Mouse (Mus musculus) hindbrain, postnatal 0 days (tissue): Measurements from ENCODE around the gene Inpp5e. TPM values are rescaled to one million over a fixed set of nuclear protein-coding genes. Genes with fewer than 3 reads are reported as not detected.

Experiments
- ATAC-seq: fragments of 200-750 bp; cut with Nextera tagmentation; 2 replicates; pipeline ENCODE4 v1.8.0; 2017; ENCODE audit warnings: mild to moderate bottlenecking, moderate TSS enrichment, moderate library complexity
- DNase-seq: peaks from one replicate; pipeline ENCODE4 v3.0.0-alpha.2; 2015; ENCODE audit warnings: low spot score
- H3K27ac ChIP-seq: fragments of 300-500 bp; sonication (generic); 2 replicates; pipeline ENCODE4 v1.5.1; 2014; ENCODE audit warnings: mild to moderate bottlenecking
- H3K27me3 ChIP-seq: fragments of 300-500 bp; sonication (generic); 2 replicates; pipeline ENCODE4 v1.6.1; 2014; ENCODE audit warnings: low read length, mixed read lengths; ENCODE audit not compliant: insufficient read depth
- H3K36me3 ChIP-seq: fragments of 300-500 bp; sonication (generic); 2 replicates; pipeline ENCODE4 v1.6.1; 2014; ENCODE audit warnings: low read length, mixed read lengths; ENCODE audit not compliant: insufficient read depth
- H3K4me1 ChIP-seq: fragments of 300-500 bp; sonication (generic); 2 replicates; pipeline ENCODE4 v1.6.1; 2014; ENCODE audit warnings: antibody characterized with exemption, low read length, mixed read lengths; ENCODE audit not compliant: insufficient read depth
- H3K4me2 ChIP-seq: fragments of 300-500 bp; sonication (generic); 2 replicates; pipeline ENCODE4 v1.6.1; 2014; ENCODE audit warnings: low read depth, mild to moderate bottlenecking, low read length, moderate library complexity, mixed read lengths
- H3K4me3 ChIP-seq: fragments of 300-500 bp; sonication (generic); 2 replicates; pipeline ENCODE4 v1.5.1; 2014; ENCODE audit warnings: low read length
- H3K9ac ChIP-seq: fragments of 300-500 bp; sonication (generic); replicated peaks from 2 replicates; pipeline ENCODE4 v1.6.1; 2014; ENCODE audit warnings: mild to moderate bottlenecking, low read length, moderate library complexity, mixed read lengths
- H3K9me3 ChIP-seq: fragments of 300-500 bp; sonication (generic); 2 replicates; pipeline ENCODE4 v1.6.1; 2016; ENCODE audit warnings: low read length, mixed read lengths
- CTCF ChIP-seq: IDR thresholded peaks from 2 replicates; pipeline ENCODE4 v1.5.1; 2016; ENCODE audit warnings: antibody characterized with exemption, control low read depth, low read depth
- WGBS: fragments of 180-500 bp; shearing (Covaris S2); extraction: QIAGEN DNeasy Blood & Tissue Kit; methylation state at CpG from one replicate; pipeline ENCODE4 v1.1.7; 2014; 5-methylcytosine and 5-hydroxymethylcytosine counted together
- polyA plus RNA-seq: library from polyadenylated mRNA; unstranded; fragments of >200 nt; fragmentation: Nextera tagmentation; extraction: Ambion mirVana; gene quantifications from 2 replicates; pipeline ENCODE4 v1.2.1, GENCODE M21; 2015
- total RNA-seq: library from RNA; depleted of rRNA; stranded (reverse); fragments of >200 nt; gene quantifications from 2 replicates; pipeline ENCODE4 v1.2.3, GENCODE M21; 2014; rRNA removed

Inpp5e gene
- total and polyA plus RNA-seq, 2 experiments from 2014 or later, result 16.3 to 40.6 TPM

DNA sequence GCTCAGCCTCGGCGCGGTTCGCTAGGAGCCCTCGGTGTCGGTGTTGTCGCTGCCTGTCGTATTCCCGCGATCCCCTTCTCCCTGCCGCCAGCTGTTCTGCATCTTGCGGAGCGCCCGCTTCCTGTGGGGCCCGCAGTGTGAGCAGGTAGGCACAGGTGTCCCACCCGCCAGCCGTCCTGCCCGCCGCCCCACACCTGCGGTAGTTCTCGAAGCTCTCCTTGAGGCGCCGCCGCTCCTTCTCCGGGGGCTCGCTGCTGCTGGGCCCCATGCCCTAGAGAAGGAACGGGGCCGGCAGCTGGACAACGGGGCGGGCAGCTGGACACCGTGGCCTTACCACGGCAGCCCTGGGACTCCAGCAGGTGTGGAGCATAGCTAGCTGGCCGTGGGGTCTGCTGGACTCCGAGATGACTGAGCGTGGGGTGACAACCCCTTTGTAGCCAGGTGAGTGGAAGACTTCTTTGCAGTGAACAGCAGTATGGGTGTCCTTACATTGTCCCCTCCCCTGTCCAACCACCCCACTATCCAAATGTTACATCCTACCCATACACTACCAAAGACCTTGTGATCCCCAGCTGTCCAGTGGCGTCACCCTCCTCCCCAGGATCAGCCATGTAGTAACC is 56.6 kb downstream of the Inpp5e start:
- WGBS, result 2% methylated on average over 36 of the region's 36 CpGs
- Histone ChIP-seq H3K27me3 (no peaks in the 10 kb centered on the region), H3K4me3 (peak overlapping the region; percentile 82), H3K9me3 (no peaks in the 10 kb centered on the region), H3K27ac (peak overlapping the region; percentile 91), H3K9ac (peak overlapping the region; percentile 95), H3K36me3 (peaks cover 10% of the 10 kb centered on the region), H3K4me1 (peaks cover 20% of the 10 kb centered on the region), H3K4me2 (peak overlapping the region; percentile 97)
- DNase-seq (no peak), ATAC-seq (peak; percentile 24)
- TF ChIP-seq CTCF, result no peak

- Histone ChIP-seq H3K4me3 (peak within 1 kb of the TSS; percentile 82), H3K4me1 (peaks cover 20% of the 10 kb centered on the region), H3K27me3 (no peaks in the 10 kb centered on the region), H3K9me3 (no peaks in the 10 kb centered on the region), H3K9ac (peak within 1 kb of the TSS; percentile 95), H3K27ac (peak within 1 kb of the TSS; percentile 91), H3K36me3 (peaks cover 18% of the 10 kb centered on the region), H3K4me2 (peak within 1 kb of the TSS; percentile 97)
- TF ChIP-seq CTCF, result peak; percentile 77
- peak; percentile 82 for ATAC-seq
- DNase-seq, result peak; percentile 97
- 2% methylated on average over 62 of the region's 62 CpGs for WGBS
These were observed 57.4 kb downstream of the Inpp5e start, which contains the start of gene Dnlz for GRCm38 (mm10) chr2:26351358-26352290. Gene Dnlz (minus strand): TSS chr2:26352110.

- 61% methylated on average over 6 of the region's 6 CpGs for WGBS
- no peaks in the 10 kb centered on the region for H3K9me3 ChIP-seq
- H3K4me2 ChIP-seq, result no peak overlapping the region
- 0 out of 2 replicates have a peak overlapping the region, but pooled peaks have one; percentile 11 for H3K27ac ChIP-seq
- ATAC-seq, result no peak
- DNase-seq, result no peak
- no peaks in the 10 kb centered on the region for H3K27me3 ChIP-seq
- no peak overlapping the region for H3K4me3 ChIP-seq
- TF ChIP-seq CTCF, result no peak
- no peak overlapping the region for H3K9ac ChIP-seq
- H3K4me1 ChIP-seq, result peaks cover 14% of the 10 kb centered on the region
- peaks cover 48% of the 10 kb centered on the region for H3K36me3 ChIP-seq
These were observed 60.8 kb downstream of the Inpp5e start for GRCm38 (mm10) chr2:26348241-26348640.

Other genes starting within 250 kb of the Inpp5e start
- 2.3 and 7.8 TPM in 2 replicates for gene Lhx3, start 200.9 kb downstream of the Inpp5e start, total RNA-seq
- gene Lhx3, start 200.9 kb downstream of the Inpp5e start, polyA plus RNA-seq, result 2.2 and 3.2 TPM in 2 replicates
- 20.5 and 24.5 TPM in 2 replicates for gene Qsox2, start 171.7 kb downstream of the Inpp5e start, total RNA-seq
- 8.8 and 9.4 TPM in 2 replicates for gene Qsox2, start 171.7 kb downstream of the Inpp5e start, polyA plus RNA-seq
- 1.3 and 2.7 TPM in 2 replicates for gene Ccdc187, start 114.6 kb downstream of the Inpp5e start, total RNA-seq
- gene Ccdc187, start 114.6 kb downstream of the Inpp5e start, polyA plus RNA-seq, result 0.18 TPM in 2 replicates
- 310 and 330 TPM in 2 replicates for gene Gpsm1, start 93.7 kb downstream of the Inpp5e start, total RNA-seq
- 147 and 155 TPM in 2 replicates for gene Gpsm1, start 93.7 kb downstream of the Inpp5e start, polyA plus RNA-seq
- 38.2 and 38.5 TPM in 2 replicates for gene Dnlz, start 57.1 kb downstream of the Inpp5e start, total RNA-seq
- 25.6 and 28.2 TPM in 2 replicates for gene Dnlz, start 57.1 kb downstream of the Inpp5e start, polyA plus RNA-seq
- 2.0 and 24.2 TPM in 2 replicates for gene Card9, start 48.3 kb downstream of the Inpp5e start, total RNA-seq
- 1.5 and 1.6 TPM in 2 replicates for gene Card9, start 48.3 kb downstream of the Inpp5e start, polyA plus RNA-seq
- gene Snapc4, start 28.6 kb downstream of the Inpp5e start, total RNA-seq, result 44.7 and 56.4 TPM in 2 replicates
- 25.6 and 26.1 TPM in 2 replicates for gene Snapc4, start 28.6 kb downstream of the Inpp5e start, polyA plus RNA-seq
- 115 and 135 TPM in 2 replicates for gene Entr1, start 19.9 kb downstream of the Inpp5e start, total RNA-seq
- gene Entr1, start 19.9 kb downstream of the Inpp5e start, polyA plus RNA-seq, result 133 and 138 TPM in 2 replicates
- 58.7 and 68.5 TPM in 2 replicates for gene Pmpca, start 19.9 kb downstream of the Inpp5e start, total RNA-seq
- gene Pmpca, start 19.9 kb downstream of the Inpp5e start, polyA plus RNA-seq, result 94.9 and 95.8 TPM in 2 replicates
- 60.9 and 89.2 TPM in 2 replicates for gene Sec16a, start 36.0 kb upstream of the Inpp5e start, total RNA-seq
- 9.9 and 10.5 TPM in 2 replicates for gene Sec16a, start 36.0 kb upstream of the Inpp5e start, polyA plus RNA-seq
- 75.2 and 75.9 TPM in 2 replicates for gene Notch1, start 107.5 kb upstream of the Inpp5e start, total RNA-seq
- gene Notch1, start 107.5 kb upstream of the Inpp5e start, polyA plus RNA-seq, result 9.2 and 10.0 TPM in 2 replicates
- gene Egfl7, start 170.8 kb upstream of the Inpp5e start, total RNA-seq, result 70.4 and 79.5 TPM in 2 replicates
- 74.8 and 76.5 TPM in 2 replicates for gene Egfl7, start 170.8 kb upstream of the Inpp5e start, polyA plus RNA-seq
- not detected in 2 replicates for gene Gm20532, start 177.4 kb upstream of the Inpp5e start, total RNA-seq
- not detected in 2 replicates for gene Gm20532, start 177.4 kb upstream of the Inpp5e start, polyA plus RNA-seq
- 12.2 and 13.9 TPM in 2 replicates for gene Agpat2, start 195.2 kb upstream of the Inpp5e start, total RNA-seq
- gene Agpat2, start 195.2 kb upstream of the Inpp5e start, polyA plus RNA-seq, result 6.2 and 8.2 TPM in 2 replicates
- gene Fam69b, start 219.3 kb upstream of the Inpp5e start, total RNA-seq, result 289 and 302 TPM in 2 replicates
- 129 and 142 TPM in 2 replicates for gene Fam69b, start 219.3 kb upstream of the Inpp5e start, polyA plus RNA-seq